Mouse (Mus musculus): ENCODE measurements around the gene Sp6. TPM values are rescaled to one million over a fixed set of nuclear protein-coding genes. Genes with fewer than 3 reads are reported as not detected.

Sp6 gene
- polyA plus RNA-seq, 1 experiment = 12.4 TPM

DNA sequence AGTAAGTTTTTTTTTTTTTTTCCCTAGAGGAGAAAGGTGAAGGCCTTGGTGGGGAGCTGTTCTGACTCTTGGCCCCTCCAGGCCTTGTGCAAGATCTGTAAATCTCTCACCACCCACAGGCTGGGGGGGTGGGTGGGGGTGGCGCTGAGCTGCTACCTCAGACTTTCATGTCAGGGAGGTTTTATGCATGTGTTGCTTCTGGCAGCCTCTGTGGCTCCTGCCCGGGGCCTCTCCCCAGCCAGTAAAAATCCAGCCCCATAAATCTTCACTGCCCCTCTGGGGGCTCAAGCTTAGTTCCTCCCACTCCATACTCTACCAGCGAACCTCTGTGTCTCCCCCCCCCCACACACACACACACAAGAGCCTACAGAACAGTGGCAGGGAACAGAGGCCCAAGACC is 26.7 kb upstream of the Sp6 start:
- H3K9ac ChIP-seq (ENCODE audit: low read depth, poor library complexity, severe bottlenecking) = peak overlapping the region; percentile 32
- H3K4me1 ChIP-seq (ENCODE audit: control insufficient read depth, insufficient read depth, low read length) = no peaks in the 10 kb centered on the region
- TF ChIP-seq CTCF (IDR thresholded peaks at IDR 0.05; ENCODE audit: low read depth, low read length) (no peak), POLR2A (IDR thresholded peaks at IDR 0.05; ENCODE audit: insufficient read depth, low read length) (no peak), EP300 (IDR thresholded peaks at IDR 0.05; ENCODE audit: insufficient read depth, low read depth, low read length) (no peak)
- no peaks in the 10 kb centered on the region for H3K36me3 ChIP-seq (ENCODE audit: control insufficient read depth, insufficient read depth, low read length, poor library complexity, severe bottlenecking)
- no peaks in the 10 kb centered on the region for H3K27me3 ChIP-seq (ENCODE audit: control insufficient read depth, insufficient read depth, low read length, poor library complexity, severe bottlenecking)
- H3K9me3 ChIP-seq (replicated peaks; ENCODE audit: control insufficient read depth, insufficient read depth, low read length, poor library complexity, severe bottlenecking) = no peaks in the 10 kb centered on the region
- peak overlapping the region; percentile 18 for H3K4me3 ChIP-seq (ENCODE audit: low read depth, low read length)
- H3K27ac ChIP-seq (ENCODE audit: insufficient read depth, low read length) = no peak overlapping the region

DNA sequence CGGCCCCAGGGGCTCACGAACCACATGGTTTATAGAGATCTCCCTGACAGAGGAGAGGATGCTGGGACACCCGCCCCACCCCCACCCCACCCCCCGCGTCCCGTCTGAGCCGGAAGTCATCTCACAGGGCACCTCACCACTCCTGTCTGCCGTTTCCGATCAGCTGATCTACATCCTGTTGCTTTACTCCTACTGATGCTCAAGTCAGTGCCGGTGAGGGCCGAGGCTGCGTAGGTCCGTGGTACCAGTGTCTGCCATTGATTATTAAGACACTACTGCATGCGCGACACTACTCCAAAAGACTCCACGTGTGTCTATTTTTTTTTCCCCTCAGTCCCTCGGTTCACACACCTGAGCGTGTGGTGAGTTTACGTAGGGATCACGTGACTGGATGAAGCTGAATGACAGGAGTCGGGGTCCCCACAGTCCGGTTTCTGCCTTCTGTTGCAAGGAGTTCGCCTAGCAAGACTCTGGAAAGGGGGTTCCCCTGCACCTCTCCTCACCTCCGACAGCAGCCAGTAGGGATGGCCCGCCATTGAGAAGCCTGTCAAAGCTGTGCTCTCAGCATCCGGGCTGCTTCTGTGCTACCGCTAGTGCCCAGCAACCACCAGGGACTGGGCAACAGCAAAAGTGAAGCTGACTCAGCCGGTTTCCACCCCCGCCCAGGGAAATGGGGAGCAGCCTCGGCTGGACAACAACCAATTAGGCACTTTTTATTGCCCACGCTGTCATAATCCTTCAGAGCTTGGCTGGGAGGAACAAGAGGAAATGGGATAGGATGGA is 25.1 kb upstream of the Sp6 start:
- Histone ChIP-seq H3K27me3 (ENCODE audit: control insufficient read depth, insufficient read depth, low read length, poor library complexity, severe bottlenecking) (no peaks in the 10 kb centered on the region), H3K4me1 (ENCODE audit: control insufficient read depth, insufficient read depth, low read length) (no peaks in the 10 kb centered on the region)
- TF ChIP-seq EP300 (IDR thresholded peaks at IDR 0.05; ENCODE audit: insufficient read depth, low read depth, low read length) (0 out of 2 replicates have a peak, but pooled peaks have one; percentile 41), CTCF (IDR thresholded peaks at IDR 0.05; ENCODE audit: low read depth, low read length) (no peak), POLR2A (IDR thresholded peaks at IDR 0.05; ENCODE audit: insufficient read depth, low read length) (peak; percentile 17)

DNA sequence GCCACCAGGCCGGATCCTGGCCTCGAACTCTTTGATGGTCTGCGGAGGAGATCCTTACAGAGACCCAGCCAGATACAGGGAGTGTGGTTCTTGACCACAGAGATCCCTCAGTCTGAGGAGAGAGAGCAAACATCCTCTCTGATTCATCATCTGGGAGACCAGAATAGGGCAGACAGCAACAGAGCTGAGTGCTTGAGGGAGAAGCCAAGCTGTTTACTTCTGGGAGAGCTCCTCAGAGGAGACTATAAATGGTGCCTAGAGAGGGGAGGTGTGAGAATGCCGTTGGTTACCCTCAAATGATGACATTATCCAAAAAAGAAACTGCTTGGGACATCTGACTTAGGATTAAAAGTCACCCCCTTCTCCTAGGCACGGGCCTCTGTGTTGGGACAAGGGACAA is 21.7 kb upstream of the Sp6 start:
- Histone ChIP-seq H3K4me3 (ENCODE audit: low read depth, low read length) (no peak overlapping the region), H3K36me3 (ENCODE audit: control insufficient read depth, insufficient read depth, low read length, poor library complexity, severe bottlenecking) (no peaks in the 10 kb centered on the region), H3K9me3 (replicated peaks; ENCODE audit: control insufficient read depth, insufficient read depth, low read length, poor library complexity, severe bottlenecking) (no peaks in the 10 kb centered on the region), H3K27me3 (ENCODE audit: control insufficient read depth, insufficient read depth, low read length, poor library complexity, severe bottlenecking) (no peaks in the 10 kb centered on the region), H3K4me1 (ENCODE audit: control insufficient read depth, insufficient read depth, low read length) (no peaks in the 10 kb centered on the region), H3K27ac (ENCODE audit: insufficient read depth, low read length) (no peak overlapping the region), H3K9ac (ENCODE audit: low read depth, poor library complexity, severe bottlenecking) (no peak overlapping the region)
- TF ChIP-seq CTCF (IDR thresholded peaks at IDR 0.05; ENCODE audit: low read depth, low read length) (no peak), EP300 (IDR thresholded peaks at IDR 0.05; ENCODE audit: insufficient read depth, low read depth, low read length) (no peak), POLR2A (IDR thresholded peaks at IDR 0.05; ENCODE audit: insufficient read depth, low read length) (no peak)

More for the DNA sequence above, 25.1 kb upstream of the Sp6 start:
- Histone ChIP-seq H3K9me3 (replicated peaks; ENCODE audit: control insufficient read depth, insufficient read depth, low read length, poor library complexity, severe bottlenecking) (no peaks in the 10 kb centered on the region), H3K27ac (ENCODE audit: insufficient read depth, low read length) (peak overlapping the region; percentile 31; the same call in 1 of the 2 replicates), H3K9ac (ENCODE audit: low read depth, poor library complexity, severe bottlenecking) (peak overlapping the region; percentile 32), H3K36me3 (ENCODE audit: control insufficient read depth, insufficient read depth, low read length, poor library complexity, severe bottlenecking) (no peaks in the 10 kb centered on the region), H3K4me3 (ENCODE audit: low read depth, low read length) (peak overlapping the region; percentile 67)

DNA sequence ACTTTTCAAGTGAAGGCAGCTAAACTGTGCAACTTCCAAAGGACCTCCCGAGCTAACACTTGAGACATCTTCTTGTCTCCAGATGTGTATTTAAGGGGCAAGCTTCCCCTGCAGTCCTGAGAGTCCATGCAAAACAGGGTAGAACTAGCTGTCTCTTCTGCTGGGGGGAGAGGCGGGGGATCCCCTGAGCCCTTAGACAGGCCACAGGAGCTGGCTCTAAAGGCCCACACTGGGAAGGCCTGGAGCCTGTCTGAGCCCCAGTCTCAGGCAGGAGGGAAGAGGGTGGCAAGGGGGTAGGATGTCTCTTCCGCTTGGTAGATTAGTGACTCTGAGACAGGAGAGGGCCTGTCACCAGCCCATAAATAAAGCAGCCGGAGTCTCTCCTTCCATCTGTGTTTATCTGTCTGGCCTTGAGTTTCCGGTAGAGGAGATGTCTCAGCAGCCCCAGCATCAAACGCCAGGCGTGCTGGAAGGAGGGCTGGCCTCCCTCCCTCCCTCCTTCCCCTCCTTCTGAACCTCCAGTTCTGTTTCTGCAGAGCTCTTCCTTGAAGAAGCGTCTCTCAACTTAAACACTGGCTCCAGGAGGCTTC is 20.4 kb upstream of the Sp6 start:
- H3K27me3 ChIP-seq (ENCODE audit: control insufficient read depth, insufficient read depth, low read length, poor library complexity, severe bottlenecking) = no peaks in the 10 kb centered on the region
- no peaks in the 10 kb centered on the region for H3K4me1 ChIP-seq (ENCODE audit: control insufficient read depth, insufficient read depth, low read length)
- no peaks in the 10 kb centered on the region for H3K9me3 ChIP-seq (replicated peaks; ENCODE audit: control insufficient read depth, insufficient read depth, low read length, poor library complexity, severe bottlenecking)
- H3K36me3 ChIP-seq (ENCODE audit: control insufficient read depth, insufficient read depth, low read length, poor library complexity, severe bottlenecking) = no peaks in the 10 kb centered on the region
- H3K4me3 ChIP-seq (ENCODE audit: low read depth, low read length) = no peak overlapping the region
- H3K9ac ChIP-seq (ENCODE audit: low read depth, poor library complexity, severe bottlenecking) = no peak overlapping the region
- TF ChIP-seq CTCF (IDR thresholded peaks at IDR 0.05; ENCODE audit: low read depth, low read length) (no peak), EP300 (IDR thresholded peaks at IDR 0.05; ENCODE audit: insufficient read depth, low read depth, low read length) (no peak), POLR2A (IDR thresholded peaks at IDR 0.05; ENCODE audit: insufficient read depth, low read length) (no peak)
- H3K27ac ChIP-seq (ENCODE audit: insufficient read depth, low read length) = no peak overlapping the region

DNA sequence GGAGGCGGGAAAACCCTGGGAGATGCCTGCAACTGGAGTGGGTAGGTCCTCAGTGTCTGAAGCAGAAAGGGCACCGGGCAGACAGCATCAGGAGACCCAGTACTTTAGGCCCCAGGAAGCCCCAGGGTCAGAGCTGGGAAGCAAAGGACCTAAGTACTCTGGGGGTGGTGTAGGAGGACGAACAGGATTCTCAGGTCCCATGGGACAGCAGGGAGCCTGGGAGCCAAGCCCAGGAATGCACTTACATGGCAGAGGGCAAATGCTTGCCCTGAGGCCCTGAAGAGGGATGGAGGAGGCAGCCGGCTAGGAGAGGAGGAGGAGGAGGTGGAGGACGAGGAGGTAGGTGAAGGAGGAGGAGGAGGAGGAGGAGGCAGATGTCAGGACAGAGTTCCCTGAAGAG is 18.2 kb upstream of the Sp6 start:
- H3K36me3 ChIP-seq (ENCODE audit: control insufficient read depth, insufficient read depth, low read length, poor library complexity, severe bottlenecking) = no peaks in the 10 kb centered on the region
- TF ChIP-seq CTCF (IDR thresholded peaks at IDR 0.05; ENCODE audit: low read depth, low read length) (no peak), EP300 (IDR thresholded peaks at IDR 0.05; ENCODE audit: insufficient read depth, low read depth, low read length) (no peak), POLR2A (IDR thresholded peaks at IDR 0.05; ENCODE audit: insufficient read depth, low read length) (no peak)
- H3K27ac ChIP-seq (ENCODE audit: insufficient read depth, low read length) = no peak overlapping the region
- no peaks in the 10 kb centered on the region for H3K27me3 ChIP-seq (ENCODE audit: control insufficient read depth, insufficient read depth, low read length, poor library complexity, severe bottlenecking)
- H3K9ac ChIP-seq (ENCODE audit: low read depth, poor library complexity, severe bottlenecking) = no peak overlapping the region
- H3K9me3 ChIP-seq (replicated peaks; ENCODE audit: control insufficient read depth, insufficient read depth, low read length, poor library complexity, severe bottlenecking) = no peaks in the 10 kb centered on the region
- H3K4me1 ChIP-seq (ENCODE audit: control insufficient read depth, insufficient read depth, low read length) = no peaks in the 10 kb centered on the region
- H3K4me3 ChIP-seq (ENCODE audit: low read depth, low read length) = no peak overlapping the region
